In the genomic region with DNA sequence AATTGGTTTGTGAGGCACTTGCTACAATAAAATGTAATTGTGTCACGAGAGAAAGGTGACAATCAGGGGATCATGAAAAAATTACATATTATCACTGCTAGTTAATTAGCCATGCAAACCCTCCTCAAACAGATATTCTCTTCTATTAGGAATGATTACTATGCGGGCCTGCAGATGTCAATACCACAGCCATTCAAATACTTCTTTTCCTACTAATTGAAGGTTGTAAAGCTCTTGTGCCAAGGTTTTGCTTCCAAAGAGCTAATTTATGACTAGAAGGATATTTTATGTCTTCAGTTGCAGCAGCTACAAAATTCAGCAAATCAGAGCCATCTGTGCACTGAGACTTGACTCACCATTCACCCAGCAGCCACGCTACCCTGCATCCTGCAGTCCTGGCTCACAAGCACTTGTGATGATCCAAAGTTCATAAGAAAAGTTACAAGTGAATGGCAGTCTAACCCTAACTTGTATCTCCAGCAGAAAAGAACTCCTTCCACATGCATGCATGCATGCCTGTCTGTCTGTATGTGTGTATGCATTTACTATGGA, we compare ENCODE assay signal across 27 mouse cellular contexts.
DNase-seq lines count a peak whose midpoint lies in the region; ATAC-seq and TF ChIP-seq lines count a peak whose summit lies in the region.
"Had no signal": no experiment of that assay in that cellular context is flagged by ENCODE, and none has a peak within 500 bp of the region (broad histone marks: within the 10 kb centered on the region; RNA-seq: fewer than 3 reads in every experiment).

No protein-coding gene starts in this region.

- H3K4me3 ChIP-seq in embryonic facial prominence, embryonic 11.5 days (ENCODE audit: low read depth, low read length), result no peak overlapping the region
- H3K4me3 ChIP-seq in embryonic facial prominence, embryonic 10.5 days, result no peak overlapping the region
- H3K4me3 ChIP-seq in limb, embryonic 14.5 days (replicated peaks; ENCODE audit: low read length), result no peak overlapping the region
- H3K4me3 ChIP-seq: embryonic facial prominence, embryonic 15.5 days; gastrocnemius, adult 2 months; layer of hippocampus, adult 2 months; limb, embryonic 15.5 days; megakaryocyte, embryonic 14.5 days; midbrain, embryonic 13.5 days; stomach, embryonic 15.5 days had no signal

- H3K4me1 ChIP-seq in embryonic facial prominence, embryonic 11.5 days (ENCODE audit: control insufficient read depth, insufficient read depth, low read length), result no peaks in the 10 kb centered on the region
- no peaks in the 10 kb centered on the region for H3K4me1 ChIP-seq in embryonic facial prominence, embryonic 10.5 days
- H3K4me1 ChIP-seq in limb, embryonic 14.5 days (ENCODE audit: control insufficient read depth, insufficient read depth, low read length), result no peaks in the 10 kb centered on the region; the same call in 1 of the 2 replicates
- H3K4me1 ChIP-seq: embryonic facial prominence, embryonic 15.5 days; midbrain, embryonic 13.5 days; stomach, embryonic 15.5 days had no signal

- peak; percentile 35 for DNase-seq in embryonic facial prominence, embryonic 11.5 days (ENCODE audit: low spot score)
- DNase-seq in embryonic facial prominence, embryonic 10.5 days (ENCODE audit: low spot score), result no peak
- DNase-seq in layer of hippocampus, adult 18-20 months (ENCODE audit: low spot score in 2 of 2), result peak; percentile 37 to 46
- DNase-seq in layer of hippocampus, postnatal 10 days (ENCODE audit: low spot score in 2 of 2), result no peak
- DNase-seq in layer of hippocampus, adult 8-10 months (ENCODE audit: low spot score in 2 of 2), result peak; percentile 16 to 30
- DNase-seq in limb, embryonic 14.5 days (ENCODE audit: low spot score), result peak; percentile 35
- DNase-seq in left cerebral cortex, postnatal 36 days (ENCODE audit: low spot score in 2 of 2), result no peak
- DNase-seq: cerebellum, adult 2 months; cerebellum, postnatal 25 days; gastrocnemius, adult 2 months; heart, postnatal 4 days; kidney, adult 8-10 months; kidney, postnatal 10 days; lung, embryonic 14.5 days; thymus, postnatal 25 days had no signal

- no peak for TF ChIP-seq POLR2A in limb, embryonic 14.5 days (IDR thresholded peaks at IDR 0.05; ENCODE audit: borderline replicate concordance, extremely low read depth, insufficient read depth, insufficient read length)

- intact Hi-C loops in left cerebral cortex, postnatal 36 days (cut with DNase I), result no loop called here

- H3K9ac ChIP-seq in embryonic facial prominence, embryonic 11.5 days (replicated peaks; ENCODE audit: low read length), result no peak overlapping the region
- H3K9ac ChIP-seq in limb, embryonic 14.5 days (ENCODE audit: low read depth, low read length, severe bottlenecking), result no peak overlapping the region
- H3K9ac ChIP-seq: embryonic facial prominence, embryonic 15.5 days; hindbrain, embryonic 14.5 days; limb, embryonic 15.5 days; liver, embryonic 14.5 days; lung, embryonic 14.5 days; midbrain, embryonic 13.5 days; stomach, embryonic 15.5 days had no signal

- H3K27ac ChIP-seq in embryonic facial prominence, embryonic 11.5 days (replicated peaks; ENCODE audit: low read depth, low read length), result no peak overlapping the region
- no peak overlapping the region for H3K27ac ChIP-seq in embryonic facial prominence, embryonic 10.5 days (replicated peaks)
- H3K27ac ChIP-seq in limb, embryonic 14.5 days (replicated peaks; ENCODE audit: low read depth, low read length), result no peak overlapping the region
- H3K27ac ChIP-seq: embryonic facial prominence, embryonic 15.5 days; gastrocnemius, adult 2 months; hindbrain, embryonic 14.5 days; layer of hippocampus, adult 2 months; limb, embryonic 15.5 days; liver, embryonic 14.5 days; midbrain, embryonic 13.5 days; stomach, embryonic 15.5 days had no signal

- no peak for ATAC-seq in embryonic facial prominence, embryonic 11.5 days (replicated peaks; ENCODE audit: insufficient number of reproducible peaks, low FRiP score, low TSS enrichment, low read depth)
- ATAC-seq in limb, embryonic 14.5 days (ENCODE audit: low FRiP score, low read depth), result no peak
- ATAC-seq in megakaryocyte progenitor cell, adult 5-6 weeks (replicated peaks; ENCODE audit: poor library complexity), result no peak
- ATAC-seq: inflammation-experienced regulatory T-cells, adult 6 months; midbrain, embryonic 13.5 days had no signal

- no peaks in the 10 kb centered on the region for H3K9me3 ChIP-seq in embryonic facial prominence, embryonic 11.5 days (replicated peaks; ENCODE audit: control insufficient read depth, low read length)
- no peaks in the 10 kb centered on the region for H3K9me3 ChIP-seq in embryonic facial prominence, embryonic 10.5 days
- no peaks in the 10 kb centered on the region for H3K9me3 ChIP-seq in limb, embryonic 14.5 days (ENCODE audit: control insufficient read depth, low read length)
- H3K9me3 ChIP-seq: embryonic facial prominence, embryonic 15.5 days; G1E; limb, embryonic 15.5 days; megakaryocyte, embryonic 14.5 days; midbrain, embryonic 13.5 days; stomach, embryonic 15.5 days had no signal

- H3K4me2 ChIP-seq in embryonic facial prominence, embryonic 11.5 days (ENCODE audit: low read depth, low read length), result no peak overlapping the region
- H3K4me2 ChIP-seq in limb, embryonic 14.5 days (replicated peaks; ENCODE audit: low read depth, low read length, severe bottlenecking), result no peak overlapping the region
- H3K4me2 ChIP-seq: embryonic facial prominence, embryonic 15.5 days; hindbrain, embryonic 14.5 days; limb, embryonic 15.5 days; lung, embryonic 14.5 days; midbrain, embryonic 13.5 days; stomach, embryonic 15.5 days had no signal

- 71% methylated on average over 3 of the region's 3 CpGs for WGBS in embryonic facial prominence, embryonic 11.5 days
- 83% methylated on average over 3 of the region's 3 CpGs for WGBS in embryonic facial prominence, embryonic 10.5 days
- 22% methylated on average over 3 of the region's 3 CpGs for WGBS in limb, embryonic 14.5 days

- H3K36me3 ChIP-seq in embryonic facial prominence, embryonic 11.5 days (replicated peaks; ENCODE audit: control insufficient read depth, insufficient read depth, low read depth, low read length), result no peaks in the 10 kb centered on the region
- peaks cover 4% of the 10 kb centered on the region; the same call in 1 of the 2 replicates for H3K36me3 ChIP-seq in embryonic facial prominence, embryonic 10.5 days (replicated peaks)
- no peaks in the 10 kb centered on the region for H3K36me3 ChIP-seq in limb, embryonic 14.5 days (ENCODE audit: control insufficient read depth, insufficient read depth, low read length)
- H3K36me3 ChIP-seq: embryonic facial prominence, embryonic 15.5 days; limb, embryonic 15.5 days; midbrain, embryonic 13.5 days; stomach, embryonic 15.5 days had no signal

- no peaks in the 10 kb centered on the region for H3K27me3 ChIP-seq in embryonic facial prominence, embryonic 11.5 days (ENCODE audit: control insufficient read depth, insufficient read depth, low read length)
- H3K27me3 ChIP-seq in embryonic facial prominence, embryonic 10.5 days (replicated peaks; ENCODE audit: low read depth, poor library complexity, severe bottlenecking), result no peaks in the 10 kb centered on the region
- H3K27me3 ChIP-seq in limb, embryonic 14.5 days (ENCODE audit: control insufficient read depth, insufficient read depth, low read length), result no peaks in the 10 kb centered on the region
- H3K27me3 ChIP-seq: CH12.LX; embryonic facial prominence, embryonic 15.5 days; limb, embryonic 15.5 days; megakaryocyte, embryonic 14.5 days; midbrain, embryonic 13.5 days; stomach, embryonic 15.5 days had no signal

Comparison
In these comparisons a context has a peak if more than half of its experiments do, and no peak if none do; other contexts are left out.
1. DNase-seq: peak in embryonic facial prominence, embryonic 11.5 days (single experiment), layer of hippocampus, adult 18-20 months (2 of 2), layer of hippocampus, adult 8-10 months (2 of 2) and limb, embryonic 14.5 days (single experiment); none in embryonic facial prominence, embryonic 10.5 days (single experiment), layer of hippocampus, postnatal 10 days (0 of 2) and left cerebral cortex, postnatal 36 days (0 of 2).